Mouse (Mus musculus) granulocyte monocyte progenitor cell, adult 5-6 weeks (primary cell): ENCODE measurements around the gene Gm20820. TPM values are rescaled to one million over a fixed set of nuclear protein-coding genes. Genes with fewer than 3 reads are reported as not detected.
"Not testable (repeated sequence)": the region's sequence is repeated elsewhere in the genome, so short reads cannot be mapped to it uniquely, and the experiment has no call there.

Source experiments
- ATAC-seq: replicated peaks from 2 replicates; pipeline ENCODE4 v1.8.0; 2016; ENCODE audit warnings: mild to moderate bottlenecking, moderate TSS enrichment, inconsistent platforms; ENCODE audit not compliant: poor library complexity, severe bottlenecking
- total RNA-seq, 2 experiments: library from RNA; stranded (forward) in 1 of 2; stranded (reverse) in 1 of 2; fragments of 200-712, 200-1000 nt in 1 of 2; fragments of >200 nt in 1 of 2; fragmentation: Nextera tagmentation in 1 of 2; gene quantifications; 2 replicates each; pipeline ENCODE4 v1.2.3; 2014 to 2017

Gm20820 gene
- total RNA-seq (2014; fragmentation: Nextera tagmentation), result not detected in 2 replicates
- total RNA-seq (2017), result not detected in 2 replicates

- not testable (repeated sequence) for ATAC-seq
Observed at GRCm38 (mm10) chrY:86061472-86061871, at the start of gene Gm20820. Gene Gm20820, plus strand, starts transcription at chrY:86061772.
